Mouse (Mus musculus): ENCODE results near the gene Nrxn1. TPM values are rescaled to one million over a fixed set of nuclear protein-coding genes. Genes with fewer than 3 reads are reported as not detected.

Gene Nrxn1
- total and polyA plus RNA-seq, 3 experiments, result not detected

DNA sequence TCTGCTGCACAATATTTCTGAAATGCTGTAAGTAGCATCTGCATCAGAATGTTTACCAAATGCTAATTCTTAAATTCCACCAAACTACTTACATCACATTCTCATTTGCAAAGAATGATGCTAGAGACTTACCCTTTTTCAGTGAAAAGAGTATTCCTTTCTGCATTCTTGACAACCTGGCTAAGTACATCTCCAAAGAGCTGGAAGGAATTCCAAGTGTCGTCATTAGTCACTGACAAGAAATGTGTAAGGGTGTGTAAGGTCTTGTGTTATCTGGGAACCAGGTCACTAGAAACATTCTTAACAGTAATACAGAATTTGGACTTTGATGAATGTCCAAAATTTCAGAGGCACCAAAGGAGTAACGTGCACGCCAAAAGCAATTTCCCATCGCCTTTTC is 1102.2 kb downstream of the Nrxn1 start:
- TF ChIP-seq MAFK (IDR thresholded peaks at IDR 0.05; ENCODE audit: insufficient replicate concordance, low read length), result no peak
- no peak for TF ChIP-seq NELFE (IDR thresholded peaks at IDR 0.05; ENCODE audit: low read depth, low read length)
- TF ChIP-seq CHD1 (IDR thresholded peaks at IDR 0.05; ENCODE audit: low read depth, low read length), result no peak
- TF ChIP-seq RCOR1 (conservative IDR thresholded peaks at IDR 0.05; ENCODE audit: low read depth, low read length), result no peak
- no peak for TF ChIP-seq SMC3 (IDR thresholded peaks at IDR 0.05; ENCODE audit: low read depth, low read length)
- TF ChIP-seq USF2 (conservative IDR thresholded peaks at IDR 0.05; ENCODE audit: low read depth, low read length), result no peak
- Histone ChIP-seq H3K79me2 (replicated peaks; ENCODE audit: control insufficient read depth, extremely low read depth, insufficient read depth, poor library complexity, severe bottlenecking) (no peaks in the 10 kb centered on the region), H3K27ac (ENCODE audit: insufficient read depth, low read depth) (no peak overlapping the region), H3K9me3 (replicated peaks; ENCODE audit: low read length) (peaks cover 28% of the 10 kb centered on the region), H3K36me3 (replicated peaks in 1 of 2; ENCODE audit: control insufficient read depth in 1 of 2, insufficient read depth in 1 of 2, low read length in 1 of 2) (no peaks in the 10 kb centered on the region), H3K4me2 (ENCODE audit: insufficient read depth, low read depth, poor library complexity, severe bottlenecking) (no peak overlapping the region), H3K4me1 (ENCODE audit: control insufficient read depth in 1 of 2, insufficient read depth in 2 of 2) (no peaks in the 10 kb centered on the region), H3K9ac (ENCODE audit: insufficient read depth, low read depth) (no peak overlapping the region), H3K4me3 (replicated peaks in 1 of 3; ENCODE audit: low read depth in 2 of 3, low read length in 2 of 3, poor library complexity in 1 of 3) (no peak overlapping the region), H3K27me3 (replicated peaks) (no peaks in the 10 kb centered on the region)
- no peak for DNase-seq (ENCODE audit: extremely low read depth)
- in situ Hi-C loops (cut with MboI; ENCODE audit: low pct_ligation_motif_present, low pct_unique_long_range_greater_than_20kb, low sequenced_read_pairs) (no loop called here), dilution Hi-C loops (cut with MboI; ENCODE audit: extremely low pct_ligation_motif_present, extremely low pct_unique_long_range_greater_than_20kb, low sequenced_read_pairs) (no loop called here)
